Mouse (Mus musculus) MEL (cell line): ENCODE data around the gene Borcs7.

Experiments used
- USF2 ChIP-seq, 2 experiments: IDR thresholded peaks; 2 replicates each; pipeline ENCODE4 v1.6.1; 2011 to 2012; ENCODE audit warnings: improper control_type of control experiment in 2 of 2, low read length in 2 of 2, borderline replicate concordance in 1 of 2, inconsistent platforms in 1 of 2, low read depth in 1 of 2, mild to moderate bottlenecking in 1 of 2; ENCODE audit not compliant: insufficient read depth in 1 of 2
- ZNF384 ChIP-seq: IDR thresholded peaks from 2 replicates; pipeline ENCODE4 v1.6.1; 2012; ENCODE audit warnings: low read depth, mild to moderate bottlenecking, inconsistent platforms, low read length, improper control_type of control experiment

GRCm38 (mm10) chr19:46715016-46715415, 25.3 kb downstream of the Borcs7 start:
- no peak for TF ChIP-seq USF2 (IDR thresholded peaks at IDR 0.05; ENCODE audit: borderline replicate concordance in 1 of 2, insufficient read depth in 1 of 2, low read depth in 1 of 2, low read length in 2 of 2)
- no peak for TF ChIP-seq ZNF384
